Mouse (Mus musculus): ENCODE results near the gene Gse1. TPM values are rescaled to one million over a fixed set of nuclear protein-coding genes. Genes with fewer than 3 reads are reported as not detected.

Gse1 gene
- polyA plus RNA-seq, 1 experiment from 2014 or later = 6.4 TPM

DNA sequence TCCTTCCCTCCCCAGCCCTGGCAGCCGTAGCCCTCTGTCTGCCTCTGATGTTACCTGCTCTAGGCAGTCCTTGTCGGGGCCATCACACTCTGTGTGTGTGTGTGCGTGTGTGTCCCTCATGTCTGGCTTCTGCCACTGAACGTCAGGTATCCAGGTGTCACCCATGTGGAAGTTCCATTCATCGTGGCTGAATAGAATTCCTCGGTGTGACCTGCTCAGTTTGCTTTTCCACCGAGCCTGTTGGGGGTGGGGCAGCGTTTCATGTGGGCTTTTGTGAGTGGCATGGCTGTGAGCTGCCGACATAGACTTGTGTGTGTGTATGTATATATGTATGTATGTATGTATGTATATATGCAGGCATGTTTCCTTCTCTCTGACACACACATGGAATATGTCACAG is 57.6 kb downstream of the Gse1 start:
- Histone ChIP-seq H3K4me1 (replicated peaks; ENCODE audit: control insufficient read depth, insufficient read depth, low read length) (peaks cover 10% of the 10 kb centered on the region; the same call in 1 of the 2 replicates), H3K4me3 (ENCODE audit: low read depth, low read length) (no peak overlapping the region), H3K27me3 (replicated peaks; ENCODE audit: control insufficient read depth, insufficient read depth, low read length) (no peaks in the 10 kb centered on the region), H3K36me3 (ENCODE audit: control insufficient read depth, insufficient read depth) (0 out of 2 replicates have a peak, but pooled peaks cover 3% of the 10 kb centered on the region), H3K9me3 (ENCODE audit: control insufficient read depth) (no peaks in the 10 kb centered on the region), H3K9ac (ENCODE audit: low read depth, low read length) (no peak overlapping the region), H3K4me2 (replicated peaks; ENCODE audit: low read depth) (no peak overlapping the region), H3K27ac (ENCODE audit: low read depth, low read length) (no peak overlapping the region)
- 65% methylated on average over 9 of the region's 9 CpGs for WGBS
- no peak for ATAC-seq
- TF ChIP-seq CTCF (IDR thresholded peaks at IDR 0.05; ENCODE audit: low read depth) = no peak

DNA sequence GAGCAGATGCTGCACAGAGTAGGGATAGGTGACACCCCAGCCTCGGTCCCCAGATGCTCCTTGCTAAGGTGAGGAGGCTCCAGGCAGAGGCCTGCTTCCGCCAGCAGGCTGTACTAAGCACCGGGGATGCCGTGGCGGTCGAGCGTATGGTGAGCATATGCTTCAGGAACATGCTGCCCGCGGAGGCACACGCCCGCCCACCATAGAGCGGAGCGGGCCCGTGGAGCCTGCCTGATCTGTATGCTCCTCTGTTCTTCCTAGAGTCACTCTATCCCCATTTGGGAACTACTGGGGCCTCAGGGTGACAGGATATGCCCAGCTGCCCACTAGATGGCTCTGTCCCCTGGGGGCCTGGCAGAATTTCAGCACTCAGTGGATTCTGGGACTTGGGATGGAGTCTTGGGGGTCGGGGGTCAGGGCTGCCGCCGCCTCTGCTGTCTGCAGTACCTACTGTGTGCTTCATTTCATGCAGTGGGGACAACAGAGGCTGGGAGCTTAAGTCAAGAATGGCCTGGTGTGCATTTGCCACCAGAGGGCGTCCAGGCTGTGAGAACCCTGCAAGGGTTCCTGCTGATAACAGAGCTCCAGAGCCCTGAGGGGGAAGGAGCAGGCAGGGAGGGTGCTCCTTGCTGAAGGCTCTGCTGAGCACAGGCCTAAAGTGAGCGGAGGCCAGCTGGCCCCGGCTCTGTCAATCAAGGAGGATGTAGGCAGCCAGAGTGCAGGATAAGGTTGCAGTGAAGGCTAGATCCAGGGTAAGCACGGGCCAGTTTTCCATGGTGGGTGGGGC is 60.1 kb downstream of the Gse1 start:
- no peaks in the 10 kb centered on the region for H3K9me3 ChIP-seq (ENCODE audit: control insufficient read depth)
- 54% methylated on average over 21 of the region's 21 CpGs for whole genome bisulfite sequencing
- H3K36me3 ChIP-seq (ENCODE audit: control insufficient read depth, insufficient read depth) = 0 out of 2 replicates have a peak, but pooled peaks cover 3% of the 10 kb centered on the region
- ATAC-seq = no peak
- no peak overlapping the region for H3K9ac ChIP-seq (ENCODE audit: low read depth, low read length)
- no peak overlapping the region for H3K27ac ChIP-seq (ENCODE audit: low read depth, low read length)
- peak; percentile 87 for TF ChIP-seq CTCF (IDR thresholded peaks at IDR 0.05; ENCODE audit: low read depth)
- peaks cover 10% of the 10 kb centered on the region for H3K4me1 ChIP-seq (replicated peaks; ENCODE audit: control insufficient read depth, insufficient read depth, low read length)
- no peak overlapping the region for H3K4me3 ChIP-seq (ENCODE audit: low read depth, low read length)
- H3K27me3 ChIP-seq (replicated peaks; ENCODE audit: control insufficient read depth, insufficient read depth, low read length) = no peaks in the 10 kb centered on the region
- no peak overlapping the region for H3K4me2 ChIP-seq (replicated peaks; ENCODE audit: low read depth)

DNA sequence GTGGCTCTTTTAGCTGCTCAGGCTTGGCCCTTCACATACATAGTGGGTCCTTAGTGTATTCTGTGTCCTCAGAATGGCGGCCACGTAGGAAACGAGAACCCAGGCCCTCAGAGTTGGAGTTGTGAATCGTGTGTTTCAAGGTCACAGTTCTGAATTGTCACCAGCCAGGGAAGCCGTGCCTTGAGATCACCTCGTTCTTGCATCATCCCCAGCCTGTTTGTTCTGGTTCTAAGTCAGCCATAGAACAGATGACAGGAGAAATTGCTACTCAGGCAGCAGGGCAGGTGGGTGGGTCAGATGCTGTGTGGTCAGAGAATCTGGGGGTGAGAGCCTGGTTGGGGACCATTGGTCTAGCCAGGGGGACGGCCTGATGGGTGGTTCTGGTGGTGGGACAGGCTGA is 60.9 kb downstream of the Gse1 start:
- no peak overlapping the region for H3K9ac ChIP-seq (ENCODE audit: low read depth, low read length)

DNA sequence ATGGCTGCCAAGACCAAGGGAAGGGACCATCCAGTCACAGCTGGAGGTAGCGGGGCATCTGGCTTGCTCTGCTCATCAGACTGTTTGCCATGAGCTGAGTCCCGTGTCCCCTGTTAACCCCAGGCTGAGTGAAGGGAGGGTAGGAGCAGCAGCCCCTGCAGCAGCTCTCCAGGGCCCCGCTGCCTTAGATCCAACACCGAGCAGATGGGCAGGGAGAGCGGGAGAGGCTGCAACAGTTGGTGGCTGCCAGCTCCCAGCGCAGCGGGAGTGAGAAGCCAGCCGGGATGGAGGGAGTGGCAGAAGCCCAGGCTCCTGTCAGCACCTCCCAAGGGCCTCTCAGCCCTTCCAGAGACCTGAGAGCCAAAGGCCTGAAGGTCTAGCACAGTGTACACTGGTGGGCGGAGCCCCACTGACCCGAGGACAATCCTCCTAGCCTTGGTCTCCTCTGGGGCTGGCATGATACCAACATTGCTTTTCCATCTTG is 61.5 kb downstream of the Gse1 start:
- 48% methylated on average over 10 of the region's 10 CpGs for WGBS
- Histone ChIP-seq H3K4me3 (ENCODE audit: low read depth, low read length) (no peak overlapping the region), H3K27ac (ENCODE audit: low read depth, low read length) (no peak overlapping the region), H3K27me3 (replicated peaks; ENCODE audit: control insufficient read depth, insufficient read depth, low read length) (no peaks in the 10 kb centered on the region), H3K36me3 (ENCODE audit: control insufficient read depth, insufficient read depth) (0 out of 2 replicates have a peak, but pooled peaks cover 3% of the 10 kb centered on the region), H3K9ac (ENCODE audit: low read depth, low read length) (no peak overlapping the region), H3K9me3 (ENCODE audit: control insufficient read depth) (no peaks in the 10 kb centered on the region), H3K4me1 (replicated peaks; ENCODE audit: control insufficient read depth, insufficient read depth, low read length) (peaks cover 5% of the 10 kb centered on the region), H3K4me2 (replicated peaks; ENCODE audit: low read depth) (no peak overlapping the region)
- TF ChIP-seq CTCF (IDR thresholded peaks at IDR 0.05; ENCODE audit: low read depth) = no peak
- ATAC-seq = no peak

More for the DNA sequence above, 60.9 kb downstream of the Gse1 start:
- ATAC-seq = no peak
- no peak for TF ChIP-seq CTCF (IDR thresholded peaks at IDR 0.05; ENCODE audit: low read depth)
- no peak overlapping the region for H3K4me2 ChIP-seq (replicated peaks; ENCODE audit: low read depth)
- H3K27ac ChIP-seq (ENCODE audit: low read depth, low read length) = no peak overlapping the region; the same call in 1 of the 2 replicates
- no peaks in the 10 kb centered on the region for H3K27me3 ChIP-seq (replicated peaks; ENCODE audit: control insufficient read depth, insufficient read depth, low read length)
- no peaks in the 10 kb centered on the region for H3K9me3 ChIP-seq (ENCODE audit: control insufficient read depth)
- H3K4me1 ChIP-seq (replicated peaks; ENCODE audit: control insufficient read depth, insufficient read depth, low read length) = peaks cover 10% of the 10 kb centered on the region
- H3K36me3 ChIP-seq (ENCODE audit: control insufficient read depth, insufficient read depth) = 0 out of 2 replicates have a peak, but pooled peaks cover 3% of the 10 kb centered on the region
- 71% methylated on average over 7 of the region's 7 CpGs for WGBS
- H3K4me3 ChIP-seq (ENCODE audit: low read depth, low read length) = no peak overlapping the region

DNA sequence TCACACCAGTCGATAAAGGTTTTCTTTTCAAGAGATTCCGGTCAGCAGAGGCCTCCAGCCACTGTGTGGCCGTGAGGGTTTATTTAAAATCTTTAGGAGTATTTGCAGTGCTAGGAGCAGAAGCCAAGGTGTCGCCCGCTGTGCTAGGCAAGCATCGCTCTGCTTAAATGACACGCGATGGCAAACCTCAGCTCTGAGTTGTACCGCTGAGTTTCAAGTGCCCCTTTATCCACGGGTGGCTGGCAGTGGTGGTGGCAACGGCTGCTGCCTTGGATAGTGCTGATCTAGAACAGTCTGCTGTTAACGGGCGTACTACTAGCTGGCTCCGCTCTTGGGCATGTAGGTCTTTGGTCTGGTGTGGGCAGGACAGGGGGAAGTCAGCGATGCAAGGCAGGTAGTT is 62.4 kb downstream of the Gse1 start:
- 76% methylated on average over 15 of the region's 15 CpGs for WGBS
- Histone ChIP-seq H3K4me2 (replicated peaks; ENCODE audit: low read depth) (no peak overlapping the region), H3K27me3 (replicated peaks; ENCODE audit: control insufficient read depth, insufficient read depth, low read length) (no peaks in the 10 kb centered on the region), H3K27ac (ENCODE audit: low read depth, low read length) (no peak overlapping the region), H3K9me3 (ENCODE audit: control insufficient read depth) (no peaks in the 10 kb centered on the region), H3K9ac (ENCODE audit: low read depth, low read length) (no peak overlapping the region), H3K36me3 (ENCODE audit: control insufficient read depth, insufficient read depth) (0 out of 2 replicates have a peak, but pooled peaks cover 3% of the 10 kb centered on the region), H3K4me1 (replicated peaks; ENCODE audit: control insufficient read depth, insufficient read depth, low read length) (peaks cover 8% of the 10 kb centered on the region), H3K4me3 (ENCODE audit: low read depth, low read length) (no peak overlapping the region)
- no peak for ATAC-seq
- no peak for TF ChIP-seq CTCF (IDR thresholded peaks at IDR 0.05; ENCODE audit: low read depth)

DNA sequence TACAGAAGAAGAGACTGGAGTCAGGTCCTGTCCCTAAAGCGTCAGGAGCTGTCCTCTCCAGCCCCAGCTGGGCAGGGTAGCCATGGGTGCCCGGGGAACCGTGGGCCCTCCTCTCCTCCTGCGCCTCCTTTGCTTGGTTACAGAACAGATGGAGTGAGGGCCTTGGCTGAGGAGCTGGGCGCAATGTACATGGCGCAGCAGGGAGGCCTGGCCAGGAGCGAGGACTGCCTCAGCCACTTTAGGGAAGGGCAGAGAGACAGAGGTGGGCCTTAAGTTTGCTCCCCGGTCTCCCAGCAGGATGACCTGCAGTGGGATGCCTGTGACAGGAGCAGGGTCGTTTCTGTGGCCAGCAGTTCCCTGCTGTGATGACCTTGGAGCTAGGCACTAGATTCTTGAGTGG is 63.4 kb downstream of the Gse1 start:
- no peak for ATAC-seq
- no peak overlapping the region for H3K4me2 ChIP-seq (replicated peaks; ENCODE audit: low read depth)
- TF ChIP-seq CTCF (IDR thresholded peaks at IDR 0.05; ENCODE audit: low read depth) = no peak
- H3K27me3 ChIP-seq (replicated peaks; ENCODE audit: control insufficient read depth, insufficient read depth, low read length) = no peaks in the 10 kb centered on the region
- H3K36me3 ChIP-seq (ENCODE audit: control insufficient read depth, insufficient read depth) = no peaks in the 10 kb centered on the region
- no peak overlapping the region for H3K9ac ChIP-seq (ENCODE audit: low read depth, low read length)
- no peak overlapping the region for H3K27ac ChIP-seq (ENCODE audit: low read depth, low read length)
- WGBS = 86% methylated on average over 9 of the region's 9 CpGs
- H3K9me3 ChIP-seq (ENCODE audit: control insufficient read depth) = no peaks in the 10 kb centered on the region
- H3K4me1 ChIP-seq (replicated peaks; ENCODE audit: control insufficient read depth, insufficient read depth, low read length) = peaks cover 8% of the 10 kb centered on the region
- H3K4me3 ChIP-seq (ENCODE audit: low read depth, low read length) = no peak overlapping the region
